Mouse (Mus musculus) naive thymus-derived CD4-positive, alpha-beta T cell, adult 2 months (primary cell): ENCODE measurements around the gene Cacna1c.

Experiments used
- DNase-seq: peaks from one replicate; pipeline ENCODE4 v3.0.0-alpha.2; 2011; ENCODE audit warnings: low read depth

Gene Cacna1c

GRCm38 (mm10) chr6:119139561-119139960 lies 56.7 kb downstream of the Cacna1c start:
- DNase-seq: no peak

DNA sequence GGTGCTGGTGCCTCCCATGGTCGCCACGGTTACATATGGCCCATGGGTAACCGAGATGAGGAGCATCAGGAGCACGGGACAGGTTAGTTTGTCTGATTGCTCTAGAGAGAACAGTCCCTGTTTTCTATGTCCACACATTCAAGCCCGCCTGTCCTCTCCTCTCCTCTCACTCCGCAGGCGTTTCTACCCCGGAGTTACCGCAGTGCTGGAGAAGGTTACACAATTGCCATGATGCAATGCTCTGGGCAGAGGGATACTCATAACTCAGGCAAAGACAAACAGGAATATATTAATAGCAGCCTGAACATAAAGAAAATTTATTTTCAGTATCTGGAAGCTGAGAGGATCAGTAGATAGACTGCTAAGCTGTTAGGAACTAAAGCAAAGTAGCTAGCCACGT lies 58.5 kb downstream of the Cacna1c start:
- DNase-seq: no peak

DNA sequence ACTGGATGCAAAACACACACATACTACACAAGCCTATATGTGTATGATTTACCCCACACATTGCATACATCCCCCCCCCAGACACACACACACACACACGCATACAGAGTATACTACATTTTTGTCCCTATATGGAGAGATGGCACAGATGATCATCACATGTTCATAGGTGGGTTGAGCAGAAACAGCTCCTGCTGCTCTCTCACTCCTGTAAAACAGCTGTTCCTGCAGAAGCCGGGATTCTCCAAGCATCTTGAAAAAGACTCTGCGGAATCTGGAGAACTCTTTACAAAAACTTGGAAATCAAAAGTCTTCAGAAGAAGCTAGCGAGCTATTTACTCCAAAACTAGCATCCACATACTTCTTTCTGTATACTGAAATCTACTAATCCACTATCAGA lies 63.4 kb downstream of the Cacna1c start:
- DNase-seq: no peak

- DNase-seq: no peak
Observed at GRCm38 (mm10) chr6:119132111-119132735, 64.0 kb downstream of the Cacna1c start.

DNA sequence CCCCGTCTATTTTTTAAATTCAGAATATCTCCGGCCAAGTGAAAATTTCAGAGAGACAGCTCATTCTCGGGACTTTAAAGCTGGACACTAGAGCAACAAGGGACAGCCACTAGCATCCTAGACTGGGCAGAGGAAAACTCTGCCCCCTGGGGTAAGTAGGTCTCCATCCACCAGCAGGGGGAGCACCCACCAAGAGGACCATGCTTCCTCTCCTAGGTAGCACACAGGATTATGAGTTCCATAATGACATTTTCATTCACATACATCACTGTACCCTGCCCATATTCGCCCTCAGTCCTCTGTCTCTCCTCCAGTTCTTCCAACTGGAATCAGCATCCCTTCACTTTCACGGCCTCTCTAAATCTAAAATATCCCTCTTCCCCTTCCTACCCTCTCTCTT lies 66.6 kb downstream of the Cacna1c start:
- DNase-seq: peak; percentile 60

DNA sequence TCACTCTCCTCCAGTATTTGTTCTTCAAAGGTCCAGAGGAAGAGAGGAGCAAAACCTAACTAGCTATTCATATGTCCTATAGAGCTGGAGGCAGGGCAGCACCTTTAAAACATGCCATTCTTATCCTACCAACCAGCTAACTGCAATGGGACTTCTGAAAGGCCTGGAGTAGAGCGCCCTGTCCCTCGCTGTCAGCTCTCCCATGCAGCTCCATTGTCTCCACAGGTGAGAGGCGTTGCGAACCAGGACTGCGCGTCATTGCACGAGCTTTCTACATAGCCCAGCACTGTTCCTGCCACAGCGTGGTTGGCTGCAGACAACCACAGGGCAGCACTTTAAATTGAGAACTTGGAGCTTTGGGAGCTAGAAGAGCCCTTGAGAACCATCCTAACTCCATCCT lies 67.7 kb downstream of the Cacna1c start:
- no peak for DNase-seq

GRCm38 (mm10) chr6:119128076-119128475 lies 68.1 kb downstream of the Cacna1c start:
- DNase-seq: no peak

- no peak for DNase-seq
Observed at GRCm38 (mm10) chr6:119126991-119127390, 69.2 kb downstream of the Cacna1c start.

DNA sequence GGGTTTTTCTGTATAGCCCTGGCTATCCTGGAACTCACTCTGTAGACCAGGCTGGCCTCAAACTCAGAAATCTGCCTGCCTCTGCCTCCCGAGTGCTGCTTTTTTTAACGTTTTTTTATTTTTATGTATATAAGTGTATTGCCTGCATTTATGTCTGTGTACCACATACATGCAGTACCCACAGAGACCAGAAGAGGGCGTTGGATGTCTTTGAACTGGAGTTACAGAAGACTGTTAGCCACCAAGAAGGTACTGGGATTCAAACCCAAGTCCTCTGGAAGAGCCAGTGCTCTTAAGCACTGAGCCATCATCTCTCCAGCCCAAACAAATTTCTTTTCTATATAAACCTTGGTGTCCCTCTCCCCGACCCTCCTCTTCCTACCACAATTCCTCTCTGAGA lies 77.8 kb downstream of the Cacna1c start:
- DNase-seq: no peak

DNA sequence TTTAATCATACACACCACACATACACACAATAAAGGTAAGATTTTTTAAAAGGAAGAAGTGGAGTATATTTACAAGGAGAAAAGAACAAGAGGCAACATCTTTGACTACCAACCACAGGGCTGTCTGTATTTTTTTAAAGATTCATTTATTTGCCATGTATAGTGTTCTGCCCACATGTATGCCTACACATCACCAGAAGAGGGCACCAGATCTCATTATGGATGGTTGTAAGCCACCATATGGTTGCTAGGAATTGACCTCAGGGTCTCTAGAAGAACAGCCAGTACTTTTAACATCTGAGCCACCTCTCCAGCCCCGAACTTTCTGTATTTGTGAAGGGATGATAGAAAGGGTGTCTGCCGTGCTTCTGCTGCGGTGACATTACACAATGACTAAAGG lies 79.9 kb downstream of the Cacna1c start:
- DNase-seq: no peak

- DNase-seq: no peak
Observed at GRCm38 (mm10) chr6:119113362-119113761, 82.9 kb downstream of the Cacna1c start.

DNA sequence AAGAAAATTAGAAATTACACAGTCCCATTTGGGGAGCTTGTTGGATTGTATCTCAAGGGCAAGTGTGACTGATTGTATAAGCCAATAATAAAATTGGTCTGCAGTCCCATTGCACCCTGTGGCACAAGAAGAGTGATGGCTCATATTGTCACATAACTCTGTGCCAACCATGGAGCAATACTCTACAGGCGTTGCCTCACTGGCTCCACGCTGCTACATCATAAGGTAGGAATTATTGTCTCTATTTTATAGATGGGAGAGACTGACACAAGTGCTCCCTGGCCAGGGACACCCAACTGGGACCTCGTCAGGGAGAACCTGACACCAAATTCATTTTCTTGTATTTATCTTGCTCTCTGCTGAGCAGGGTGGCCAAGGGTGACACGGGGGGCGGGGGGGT lies 85.8 kb downstream of the Cacna1c start:
- DNase-seq: no peak

GRCm38 (mm10) chr6:119108466-119109394 lies 87.5 kb downstream of the Cacna1c start:
- DNase-seq: peak; percentile 52

- DNase-seq: no peak
Observed at GRCm38 (mm10) chr6:119107856-119108465, 88.3 kb downstream of the Cacna1c start.

DNA sequence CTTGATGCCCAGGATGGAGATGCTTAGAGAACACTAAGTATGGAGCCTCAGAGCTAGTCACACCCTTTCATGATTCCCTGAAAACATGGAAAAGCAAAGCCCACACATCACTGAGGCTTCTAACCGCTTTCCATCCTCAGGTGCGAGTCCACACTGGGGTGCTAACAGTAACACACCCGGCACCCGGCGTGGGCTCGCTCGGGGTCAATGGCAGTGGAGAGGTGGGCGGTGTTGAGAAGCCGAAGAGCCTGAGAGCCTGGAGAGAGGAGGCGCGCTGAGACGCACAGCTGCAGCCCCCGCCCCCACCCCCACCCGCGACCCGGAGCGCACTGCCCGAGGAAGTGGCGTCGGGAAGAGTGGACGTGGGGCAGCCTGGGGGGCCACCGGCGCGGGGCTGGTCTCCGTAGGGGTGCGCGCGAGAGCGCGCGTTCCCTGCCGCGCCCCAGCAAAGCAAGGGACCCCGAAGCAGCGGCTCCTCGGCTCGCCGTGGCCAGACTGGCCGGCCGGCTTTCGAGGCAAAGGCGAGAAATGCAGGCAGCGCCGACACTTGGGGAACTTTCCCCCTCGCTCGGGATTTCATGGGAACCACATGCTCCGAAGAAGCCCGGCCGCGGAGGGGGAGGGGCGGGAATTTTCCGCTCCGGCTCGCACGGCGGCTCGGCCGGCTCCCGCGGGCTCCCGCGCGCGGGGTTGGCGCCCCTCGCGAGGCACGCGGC lies 88.9 kb downstream of the Cacna1c start:
- no peak for DNase-seq

DNA sequence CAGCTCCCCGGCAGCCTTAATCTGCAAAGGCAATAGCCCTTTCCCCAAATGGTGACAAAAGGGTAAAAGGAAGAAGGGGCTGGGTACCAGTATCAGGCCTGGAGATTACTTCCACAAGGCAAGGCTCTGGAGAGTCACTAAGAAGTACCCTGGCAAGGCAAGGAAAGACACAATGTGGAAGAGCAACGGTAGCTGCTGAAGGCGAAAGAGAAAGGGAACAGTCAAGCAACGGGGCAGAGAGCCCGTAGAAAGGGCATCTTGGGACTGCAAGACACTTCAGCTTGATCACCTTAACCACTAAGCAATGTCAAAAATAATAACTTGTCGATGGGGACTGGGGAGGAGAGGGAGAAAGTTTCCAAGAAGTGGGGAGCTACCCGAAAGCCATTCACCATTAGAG lies 89.5 kb downstream of the Cacna1c start:
- no peak for DNase-seq

DNA sequence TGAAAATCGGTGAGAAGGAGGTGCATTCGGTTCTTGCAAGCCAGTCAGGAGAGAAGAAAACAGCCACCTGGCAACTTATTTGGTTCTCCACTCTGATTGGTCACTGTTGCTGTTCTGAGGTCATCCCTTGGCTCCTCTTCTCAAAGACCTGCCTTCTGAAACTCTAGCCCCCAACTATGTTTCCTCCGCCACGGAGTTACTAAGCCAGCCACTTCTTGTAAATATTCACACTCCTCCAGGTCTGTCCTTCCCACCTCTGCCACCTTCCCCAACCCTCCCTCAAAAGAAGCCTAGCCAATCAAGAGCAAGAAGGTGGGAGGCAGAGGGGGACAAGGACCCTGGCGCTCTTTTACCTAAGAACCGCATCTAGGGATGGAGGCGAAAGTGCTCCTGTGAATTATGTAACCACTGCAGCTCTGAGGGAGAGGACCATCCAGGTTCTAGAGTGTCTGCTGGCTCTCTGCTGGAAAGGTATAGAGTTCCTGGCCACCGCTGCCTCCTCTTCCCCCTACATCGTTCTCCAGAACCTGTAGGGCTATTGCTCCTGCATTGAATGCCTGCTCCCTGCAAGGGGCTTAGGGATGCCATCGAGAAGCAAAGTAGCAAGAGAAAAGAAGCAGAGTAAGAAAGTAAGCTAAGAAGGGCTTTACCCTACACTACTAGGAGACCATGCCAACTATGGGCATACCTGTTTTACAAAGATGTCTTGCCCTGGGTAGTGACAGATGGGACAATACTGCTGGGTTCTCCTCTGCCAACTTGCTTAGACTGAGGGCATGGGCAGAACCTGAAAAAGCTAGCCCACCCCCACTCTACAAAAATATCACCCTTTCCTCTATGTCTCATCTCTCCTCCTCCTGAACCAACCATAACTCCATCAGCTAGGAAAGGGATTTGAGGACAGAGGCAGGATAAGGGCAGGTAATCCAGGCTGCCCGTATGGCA lies 90.3 kb downstream of the Cacna1c start:
- no peak for DNase-seq

- DNase-seq: peak; percentile 41
Observed at GRCm38 (mm10) chr6:119104246-119104645, 92.0 kb downstream of the Cacna1c start.

- no peak for DNase-seq
Observed at GRCm38 (mm10) chr6:119102936-119103335, 93.3 kb downstream of the Cacna1c start.

DNA sequence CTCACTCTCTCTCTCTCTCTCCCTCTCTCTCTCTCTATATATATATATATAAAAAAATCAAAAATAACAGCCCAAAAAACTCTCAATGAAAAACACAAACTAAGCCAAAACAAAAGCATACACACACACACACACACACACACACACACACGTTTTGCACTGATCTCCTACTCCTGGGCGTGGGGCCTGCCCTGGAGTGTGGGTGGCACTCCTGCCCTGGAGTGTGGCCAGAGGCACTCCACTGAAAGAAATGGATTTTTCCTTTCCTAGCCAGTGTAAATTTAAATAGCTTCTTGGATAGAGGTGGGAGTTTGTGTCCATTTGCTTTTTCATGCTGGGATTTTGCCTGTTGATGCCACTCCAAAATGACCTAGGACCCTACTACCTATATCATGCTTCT lies 96.9 kb downstream of the Cacna1c start:
- DNase-seq: no peak

DNA sequence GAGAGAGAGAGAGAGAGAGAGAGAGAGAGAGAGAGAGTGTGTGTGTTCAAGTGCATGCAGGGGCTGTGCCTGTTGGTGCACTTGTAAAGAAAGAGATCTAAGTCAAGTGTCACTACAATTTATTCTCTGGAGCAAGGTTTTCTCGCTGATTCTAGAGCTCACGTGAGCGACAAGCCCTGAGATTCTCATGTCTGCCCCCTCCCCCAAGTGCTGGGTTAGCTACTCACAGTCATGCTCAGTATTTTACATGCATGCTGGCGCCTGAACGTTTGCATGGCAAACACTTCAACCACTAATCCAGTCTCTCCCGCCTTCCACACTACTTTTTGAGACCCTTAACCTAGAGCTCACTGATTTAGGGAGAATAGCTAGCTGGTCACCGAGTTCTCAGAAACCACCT lies 99.7 kb downstream of the Cacna1c start:
- DNase-seq: no peak
